Mouse (Mus musculus): ENCODE data around the gene Olfr156. TPM values are rescaled to one million over a fixed set of nuclear protein-coding genes. Genes with fewer than 3 reads are reported as not detected.
"Not testable (repeated sequence)": the region's sequence is repeated elsewhere in the genome, so short reads cannot be mapped to it uniquely, and the experiment has no call there.

Gene Olfr156
- total RNA-seq (2015), result not detected in 2 replicates
- not detected in 2 replicates for total RNA-seq (2017)

GRCm38 (mm10) chr4:43823845-43824337, at the start of gene Olfr156:
TSS of gene Olfr156 (minus strand) at chr4:43823895.
- no peak for ATAC-seq (ENCODE audit: poor library complexity, severe bottlenecking)

- no peak for ATAC-seq (ENCODE audit: poor library complexity, severe bottlenecking)
Observed at GRCm38 (mm10) chr4:43869821-43870220, 46.1 kb upstream of the Olfr156 start.

GRCm38 (mm10) chr4:43863298-43863697, 39.6 kb upstream of the Olfr156 start:
- ATAC-seq (ENCODE audit: poor library complexity, severe bottlenecking), result no peak

- peak; percentile 54; the same call in 1 of the 2 replicates for ATAC-seq (ENCODE audit: poor library complexity, severe bottlenecking)
Observed at GRCm38 (mm10) chr4:43860744-43861519, 37.2 kb upstream of the Olfr156 start.

GRCm38 (mm10) chr4:43859886-43860285, 36.2 kb upstream of the Olfr156 start:
- no peak for ATAC-seq (ENCODE audit: poor library complexity, severe bottlenecking)

- no peak for ATAC-seq (ENCODE audit: poor library complexity, severe bottlenecking)
Observed at GRCm38 (mm10) chr4:43854101-43854500, 30.4 kb upstream of the Olfr156 start.

GRCm38 (mm10) chr4:43851265-43851664, 27.6 kb upstream of the Olfr156 start, which contains the start of gene Olfr155:
TSS of gene Olfr155 (plus strand) at chr4:43851565.
- no peak for ATAC-seq (ENCODE audit: poor library complexity, severe bottlenecking)

GRCm38 (mm10) chr4:43840101-43840500, 16.4 kb upstream of the Olfr156 start, which contains the start of gene Olfr157:
TSS of gene Olfr157 (minus strand) at chr4:43840201.
- no peak for ATAC-seq (ENCODE audit: poor library complexity, severe bottlenecking)

GRCm38 (mm10) chr4:43838326-43838725, 14.6 kb upstream of the Olfr156 start:
- no peak for ATAC-seq (ENCODE audit: poor library complexity, severe bottlenecking)

GRCm38 (mm10) chr4:43834749-43835148, 11.1 kb upstream of the Olfr156 start:
- ATAC-seq (ENCODE audit: poor library complexity, severe bottlenecking), result no peak

- ATAC-seq (ENCODE audit: poor library complexity, severe bottlenecking), result no peak
Observed at GRCm38 (mm10) chr4:43833752-43834151, 10.1 kb upstream of the Olfr156 start.

- ATAC-seq (ENCODE audit: poor library complexity, severe bottlenecking), result no peak
Observed at GRCm38 (mm10) chr4:43832031-43832430, 8.3 kb upstream of the Olfr156 start.

GRCm38 (mm10) chr4:43828806-43829205, 5.1 kb upstream of the Olfr156 start:
- ATAC-seq (ENCODE audit: poor library complexity, severe bottlenecking), result no peak

GRCm38 (mm10) chr4:43822896-43823550, 672 bp downstream of the Olfr156 start:
- ATAC-seq (ENCODE audit: poor library complexity, severe bottlenecking), result no peak

GRCm38 (mm10) chr4:43798936-43799335, 24.8 kb downstream of the Olfr156 start:
- ATAC-seq (ENCODE audit: poor library complexity, severe bottlenecking), result no peak

GRCm38 (mm10) chr4:43795844-43796243, 27.9 kb downstream of the Olfr156 start:
- ATAC-seq (ENCODE audit: poor library complexity, severe bottlenecking), result not testable (repeated sequence)

GRCm38 (mm10) chr4:43795296-43795695, 28.4 kb downstream of the Olfr156 start:
- no peak for ATAC-seq (ENCODE audit: poor library complexity, severe bottlenecking)

- no peak for ATAC-seq (ENCODE audit: poor library complexity, severe bottlenecking)
Observed at GRCm38 (mm10) chr4:43772304-43772703, 51.4 kb downstream of the Olfr156 start.

GRCm38 (mm10) chr4:43771626-43772025, 52.1 kb downstream of the Olfr156 start:
- no peak for ATAC-seq (ENCODE audit: poor library complexity, severe bottlenecking)

- no peak for ATAC-seq (ENCODE audit: poor library complexity, severe bottlenecking)
Observed at GRCm38 (mm10) chr4:43770909-43771308, 52.8 kb downstream of the Olfr156 start, which contains the start of gene Olfr159. TSS of gene Olfr159 (minus strand) at chr4:43771009.

Measured in megakaryocyte, adult 5-6 weeks (primary cell).